Mouse (Mus musculus): ENCODE results near the gene Sh3bp5l.
"Not testable (repeated sequence)": the region's sequence is repeated elsewhere in the genome, so short reads cannot be mapped to it uniquely, and the experiment has no call there.

Sh3bp5l gene

GRCm38 (mm10) chr11:58316768-58317390, 13.6 kb upstream of the Sh3bp5l start:
- intact Hi-C loops (cut with DNase I), result no loop called here

GRCm38 (mm10) chr11:58322824-58323569, 7.5 kb upstream of the Sh3bp5l start:
- intact Hi-C loops (cut with DNase I), result no loop called here

- intact Hi-C loops (cut with DNase I), result no loop called here
Measured at GRCm38 (mm10) chr11:58323570-58324340, 6.8 kb upstream of the Sh3bp5l start.

GRCm38 (mm10) chr11:58324614-58325229, 5.8 kb upstream of the Sh3bp5l start:
- intact Hi-C loops (cut with DNase I), result no loop called here

GRCm38 (mm10) chr11:58326781-58327180, 3.7 kb upstream of the Sh3bp5l start:
- intact Hi-C loops (cut with DNase I), result no loop called here

- intact Hi-C loops (cut with DNase I), result loop anchor here (10.0 kb wide), 1 partner anchor 155 kb away; the partner anchor contains the start of gene Mrpl22
Measured at GRCm38 (mm10) chr11:58329906-58330275, 633 bp upstream of the Sh3bp5l start.

- intact Hi-C loops (cut with DNase I), result loop anchor here (10.0 kb wide), 1 partner anchor 156 kb away; the partner anchor contains the start of gene Mrpl22
Measured at GRCm38 (mm10) chr11:58331149-58331495, 598 bp downstream of the Sh3bp5l start.

GRCm38 (mm10) chr11:58331546-58331945, 1.0 kb downstream of the Sh3bp5l start:
- intact Hi-C loops (cut with DNase I), result loop anchor here (10.0 kb wide), 1 partner anchor 157 kb away; the partner anchor contains the start of gene Mrpl22

GRCm38 (mm10) chr11:58334746-58335145, 4.2 kb downstream of the Sh3bp5l start:
- intact Hi-C loops (cut with DNase I), result loop anchor here (10.0 kb wide), 1 partner anchor 160 kb away; the partner anchor contains the start of gene Mrpl22

GRCm38 (mm10) chr11:58346745-58347144, 16.2 kb downstream of the Sh3bp5l start:
- intact Hi-C loops (cut with DNase I), result no loop called here

- intact Hi-C loops (cut with DNase I), result no loop called here
Measured at GRCm38 (mm10) chr11:58350628-58351027, 20.1 kb downstream of the Sh3bp5l start.

GRCm38 (mm10) chr11:58351179-58351578, 20.7 kb downstream of the Sh3bp5l start:
- intact Hi-C loops (cut with DNase I), result no loop called here

- intact Hi-C loops (cut with DNase I), result no loop called here
Measured at GRCm38 (mm10) chr11:58352681-58353548, 22.4 kb downstream of the Sh3bp5l start.

GRCm38 (mm10) chr11:58353709-58354108, 23.2 kb downstream of the Sh3bp5l start:
- intact Hi-C loops (cut with DNase I), result no loop called here

- intact Hi-C loops (cut with DNase I), result no loop called here
Measured at GRCm38 (mm10) chr11:58354476-58354875, 24.0 kb downstream of the Sh3bp5l start.

- intact Hi-C loops (cut with DNase I), result no loop called here
Measured at GRCm38 (mm10) chr11:58354927-58355326, 24.4 kb downstream of the Sh3bp5l start.

- intact Hi-C loops (cut with DNase I), result no loop called here
Measured at GRCm38 (mm10) chr11:58357042-58357441, 26.5 kb downstream of the Sh3bp5l start.

- intact Hi-C loops (cut with DNase I), result no loop called here
Measured at GRCm38 (mm10) chr11:58357844-58358534, 27.5 kb downstream of the Sh3bp5l start.

- intact Hi-C loops (cut with DNase I), result not testable (repeated sequence)
Measured at GRCm38 (mm10) chr11:58362562-58362961, 32.0 kb downstream of the Sh3bp5l start.

- intact Hi-C loops (cut with DNase I), result no loop called here
Measured at GRCm38 (mm10) chr11:58364454-58364853, 33.9 kb downstream of the Sh3bp5l start.
